Mouse (Mus musculus) thymus, adult 2 months (tissue): ENCODE results near the gene Bloc1s1. TPM values are rescaled to one million over a fixed set of nuclear protein-coding genes. Genes with fewer than 3 reads are reported as not detected.

Experiments
- DNase-seq: peaks from one replicate; pipeline ENCODE4 v3.0.0; 2021
- H3K27ac ChIP-seq: fragments of 200-500 bp; 2 replicates; pipeline ENCODE4 v1.5.1; 2012; ENCODE audit warnings: low read length, control low read depth; ENCODE audit not compliant: control insufficient read depth, insufficient read depth
- H3K27me3 ChIP-seq: fragments of 200-500 bp; 2 replicates; pipeline ENCODE4 v1.6.1; 2012; ENCODE audit warnings: mild to moderate bottlenecking, low read length, moderate library complexity, mixed read lengths; ENCODE audit not compliant: control insufficient read depth, insufficient read depth
- H3K36me3 ChIP-seq: fragments of 200-500 bp; 2 replicates; pipeline ENCODE4 v1.6.1; 2012; ENCODE audit warnings: mild to moderate bottlenecking, low read length, moderate library complexity; ENCODE audit not compliant: control insufficient read depth, insufficient read depth
- H3K4me1 ChIP-seq: fragments of 200-500 bp; replicated peaks from 2 replicates; pipeline ENCODE4 v1.6.1; 2012; ENCODE audit warnings: low read length; ENCODE audit not compliant: control insufficient read depth, insufficient read depth
- H3K4me3 ChIP-seq: fragments of 200-500 bp; 2 replicates; pipeline ENCODE4 v1.5.1; 2012; ENCODE audit warnings: mild to moderate bottlenecking, low read length, control low read depth, moderate library complexity; ENCODE audit not compliant: control insufficient read depth, insufficient read depth
- CTCF ChIP-seq: fragments of 200-500 bp; IDR thresholded peaks from 2 replicates; pipeline ENCODE4 v1.5.1; 2012; ENCODE audit warnings: mild to moderate bottlenecking, control low read depth, low read length, moderate library complexity, borderline replicate concordance; ENCODE audit not compliant: control insufficient read depth, poor library complexity, insufficient read depth; ENCODE audit errors: extremely low read depth
- POLR2A ChIP-seq: fragments of 200-500 bp; IDR thresholded peaks from 2 replicates; pipeline ENCODE4 v1.6.1; 2012; ENCODE audit warnings: mild to moderate bottlenecking, low read length, control low read depth, moderate library complexity; ENCODE audit not compliant: control insufficient read depth, poor library complexity, insufficient read depth; ENCODE audit errors: extremely low read depth
- WGBS: fragments of 180-500 bp; shearing (Covaris S2); methylation state at CpG from one replicate; pipeline ENCODE4 v1.1.7; 2018; 5-methylcytosine and 5-hydroxymethylcytosine counted together
- polyA plus RNA-seq: library from polyadenylated mRNA; depleted of rRNA; stranded (reverse); fragments of >200 nt; gene quantifications from 2 replicates; pipeline ENCODE4 v1.2.3, GENCODE M21; 2012

The Bloc1s1 gene
- polyA plus RNA-seq, 1 experiment = 173 TPM

DNA sequence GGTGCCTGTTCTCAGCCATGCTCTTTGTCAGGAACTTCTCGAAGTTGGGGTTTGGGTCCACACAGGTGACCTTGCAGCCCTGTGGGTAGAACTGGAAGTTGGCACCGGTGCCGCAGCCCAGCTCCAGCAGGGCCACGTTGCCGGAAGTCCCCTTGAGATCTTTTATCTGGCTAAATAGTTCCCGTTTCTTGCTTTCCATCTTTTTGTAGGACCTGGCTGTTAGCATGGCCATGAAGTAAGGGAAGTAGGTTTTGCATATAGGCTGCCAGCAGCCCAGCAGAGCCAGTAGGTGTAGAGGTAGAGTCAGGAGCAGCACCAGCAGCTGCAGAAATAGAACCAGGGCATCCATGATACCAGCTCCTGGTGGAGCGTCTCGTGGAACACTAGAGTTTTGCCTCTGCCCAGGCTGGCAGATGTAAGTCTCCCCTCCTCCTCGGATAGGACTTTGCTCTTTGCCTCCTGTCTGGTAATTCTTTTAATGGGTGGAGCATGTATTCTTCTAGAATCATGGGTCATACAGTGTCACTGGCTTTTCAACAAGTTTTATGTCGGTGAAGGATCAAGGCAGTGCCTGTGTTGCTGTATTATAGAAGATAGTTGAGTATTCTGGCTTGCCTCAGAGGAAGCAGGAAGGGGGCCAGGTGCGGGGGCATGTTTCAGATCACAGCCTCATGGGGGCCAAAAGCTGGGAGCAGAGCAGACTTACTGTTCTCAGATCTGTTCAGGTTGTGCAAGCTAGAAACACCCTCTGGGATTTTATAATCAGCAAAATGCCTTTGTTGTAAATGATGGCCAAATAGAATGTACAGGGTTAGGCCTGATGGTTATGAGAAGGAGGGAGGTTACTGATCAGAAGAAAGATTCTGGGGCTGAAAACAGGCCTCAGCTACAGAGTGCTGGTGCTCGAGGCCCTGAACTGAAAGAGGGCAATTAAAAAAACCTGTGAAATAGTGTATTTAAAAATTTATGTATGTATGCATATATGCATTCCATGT lies 37.1 kb upstream of the Bloc1s1 start, which contains the start of gene Mettl7b:
Gene Mettl7b, minus strand, starts transcription at position 399 of the 995 bp plus-strand sequence.
- Histone ChIP-seq H3K4me3 (no peak within 1 kb of the TSS), H3K27ac (no peak within 1 kb of the TSS), H3K36me3 (no peaks in the 10 kb centered on the region), H3K4me1 (peaks cover 10% of the 10 kb centered on the region), H3K27me3 (no peaks in the 10 kb centered on the region)
- peak; percentile 65 for DNase-seq
- 57% methylated on average over 12 of the region's 12 CpGs for WGBS
- no peak for TF ChIP-seq CTCF
- no peak for TF ChIP-seq POLR2A

DNA sequence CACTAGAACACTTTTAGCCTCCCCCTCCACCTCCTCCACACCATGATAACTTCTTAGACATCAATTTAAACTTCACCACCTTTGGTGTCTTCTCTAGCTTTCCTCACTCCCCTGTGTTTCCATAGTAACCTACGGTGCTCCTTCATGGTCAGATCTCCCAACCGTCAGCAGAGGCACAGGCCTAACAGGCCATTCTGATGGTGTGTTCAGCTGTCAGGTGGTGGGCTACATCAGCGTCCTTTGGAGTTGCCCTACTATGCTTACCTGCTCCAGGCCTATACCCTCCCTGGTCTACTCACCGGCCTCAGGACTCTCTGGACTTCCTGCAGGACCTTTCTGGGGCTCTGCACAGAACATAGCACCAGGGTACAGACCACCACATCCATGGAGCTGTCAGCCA lies 36.3 kb upstream of the Bloc1s1 start:
- H3K4me1 ChIP-seq = peaks cover 10% of the 10 kb centered on the region
- no peak for TF ChIP-seq POLR2A
- TF ChIP-seq CTCF = no peak
- H3K27me3 ChIP-seq = no peaks in the 10 kb centered on the region
- H3K4me3 ChIP-seq = no peak overlapping the region
- 96% methylated on average over 4 of the region's 4 CpGs for WGBS
- DNase-seq = no peak
- no peak overlapping the region for H3K27ac ChIP-seq
- no peaks in the 10 kb centered on the region for H3K36me3 ChIP-seq

DNA sequence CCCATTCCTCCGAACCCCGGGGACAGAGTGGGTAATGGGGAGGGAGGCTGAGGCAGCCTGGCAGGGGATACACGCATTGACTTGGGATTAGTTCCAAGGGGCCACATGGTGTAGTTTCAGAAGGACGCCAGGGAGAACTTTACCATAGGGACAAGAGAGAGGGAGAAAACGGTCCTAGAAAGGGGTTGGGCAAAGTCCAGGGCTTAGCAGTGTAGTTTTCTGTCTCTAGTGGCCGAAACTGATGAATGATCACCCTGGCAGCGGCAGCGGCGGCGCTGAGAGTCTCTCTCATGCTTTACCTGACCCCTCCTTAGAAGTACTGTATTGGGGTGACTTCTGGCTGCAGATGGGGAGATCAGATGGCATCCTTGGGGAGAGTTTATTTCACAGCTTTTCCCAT lies 34.5 kb upstream of the Bloc1s1 start:
- H3K27ac ChIP-seq = no peak overlapping the region
- H3K27me3 ChIP-seq = no peaks in the 10 kb centered on the region
- H3K4me3 ChIP-seq = no peak overlapping the region
- H3K4me1 ChIP-seq = peaks cover 10% of the 10 kb centered on the region
- DNase-seq = no peak
- no peaks in the 10 kb centered on the region for H3K36me3 ChIP-seq
- TF ChIP-seq CTCF (no peak), POLR2A (no peak)
- WGBS = 95% methylated on average over 10 of the region's 10 CpGs

DNA sequence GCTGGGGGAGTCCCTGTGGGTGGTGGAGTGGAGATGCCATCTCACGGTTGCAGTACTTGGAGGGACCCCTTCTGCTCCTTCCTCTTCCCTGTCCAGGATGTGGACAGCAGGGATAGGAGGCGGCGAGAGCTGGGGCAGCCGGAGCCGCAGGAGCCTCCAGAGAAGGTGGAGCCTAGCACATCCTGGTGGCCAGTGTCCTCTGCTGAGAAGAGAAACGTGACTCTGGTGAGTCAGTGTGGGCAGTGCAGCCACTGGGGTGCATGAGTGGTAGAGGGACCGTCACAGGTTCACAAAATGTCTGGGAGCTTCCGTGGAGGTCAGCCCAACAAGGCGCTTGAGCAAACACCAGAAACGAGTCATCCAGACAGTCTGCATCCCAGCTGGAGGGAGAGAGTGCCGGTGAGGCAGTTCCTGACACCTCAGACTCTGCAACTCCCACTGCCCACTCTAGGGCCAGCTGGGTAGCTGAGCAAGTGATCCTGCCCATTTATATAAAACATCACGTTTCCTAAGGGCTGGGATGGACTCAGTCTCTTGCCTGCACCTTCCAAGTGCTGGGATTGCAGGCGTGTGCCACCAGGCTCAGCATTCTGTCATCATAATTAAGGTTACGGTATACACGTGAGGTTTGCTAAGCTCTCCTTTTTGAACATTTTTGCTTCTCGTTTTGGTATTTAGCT lies 26.5 kb upstream of the Bloc1s1 start:
- no peaks in the 10 kb centered on the region for H3K27me3 ChIP-seq
- TF ChIP-seq POLR2A (no peak), CTCF (no peak)
- H3K4me3 ChIP-seq = no peak overlapping the region
- WGBS = 71% methylated on average over 16 of the region's 16 CpGs
- no peaks in the 10 kb centered on the region for H3K4me1 ChIP-seq
- no peaks in the 10 kb centered on the region for H3K36me3 ChIP-seq
- H3K27ac ChIP-seq = no peak overlapping the region
- DNase-seq = no peak

DNA sequence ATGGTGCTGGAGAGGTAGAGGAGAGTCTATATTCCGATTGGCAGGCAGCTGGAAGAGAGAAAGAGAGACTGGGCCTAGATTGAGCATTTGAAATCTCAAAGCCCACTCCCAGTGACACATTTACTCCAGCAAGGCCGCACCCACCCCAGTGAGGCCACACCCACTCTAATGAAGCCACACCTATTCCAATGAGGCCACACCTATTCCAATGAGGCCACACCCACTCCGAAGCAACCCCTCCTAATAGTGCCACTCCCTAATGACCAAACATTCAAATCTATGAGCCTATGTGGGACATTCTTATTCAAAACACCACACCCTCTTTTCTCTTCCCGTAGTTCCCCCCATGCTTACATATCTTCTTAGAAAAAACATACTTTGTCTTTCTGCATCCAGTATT lies 23.7 kb upstream of the Bloc1s1 start:
- Histone ChIP-seq H3K27ac (no peak overlapping the region), H3K36me3 (no peaks in the 10 kb centered on the region), H3K4me1 (no peaks in the 10 kb centered on the region), H3K4me3 (no peak overlapping the region), H3K27me3 (no peaks in the 10 kb centered on the region)
- no peak for DNase-seq
- TF ChIP-seq CTCF (no peak), POLR2A (no peak)
- 93% methylated on average over 4 of the region's 4 CpGs for WGBS

DNA sequence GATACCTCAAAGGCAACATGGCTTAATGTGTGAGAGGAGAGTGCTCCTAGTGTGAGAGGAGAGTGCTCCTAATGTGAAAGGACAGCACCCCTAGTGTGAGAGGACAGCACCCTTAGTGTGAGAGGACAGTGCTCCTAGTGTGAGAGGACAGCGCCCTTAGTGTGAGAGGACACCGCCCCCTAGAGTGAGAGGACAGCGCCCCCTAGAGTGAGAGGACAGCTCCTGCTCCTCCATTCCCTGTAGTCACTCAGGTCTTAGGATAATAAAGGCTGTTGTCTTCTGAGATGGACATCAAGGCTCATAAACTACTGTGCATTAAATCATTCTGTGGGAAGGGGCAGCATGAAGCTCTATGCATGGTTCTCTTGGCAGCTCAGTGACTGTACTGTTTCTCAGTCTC lies 21.8 kb upstream of the Bloc1s1 start:
- H3K27me3 ChIP-seq = no peaks in the 10 kb centered on the region
- no peak for TF ChIP-seq POLR2A
- peak; percentile 35; the same call in 1 of the 2 replicates for TF ChIP-seq CTCF
- H3K4me1 ChIP-seq = no peaks in the 10 kb centered on the region
- DNase-seq = peak; percentile 18
- H3K4me3 ChIP-seq = no peak overlapping the region
- H3K27ac ChIP-seq = no peak overlapping the region
- no peaks in the 10 kb centered on the region for H3K36me3 ChIP-seq
- WGBS = 35% methylated on average over 3 of the region's 3 CpGs
